Mouse (Mus musculus) fat pad, adult 2 months (tissue): Measurements from ENCODE around the gene Ankar.

Source experiments
- DNase-seq: peaks from one replicate; pipeline ENCODE4 v3.0.0-alpha.2; 2011; ENCODE audit warnings: low read depth, low spot score; ENCODE audit errors: extremely low read depth

The Ankar gene

DNA sequence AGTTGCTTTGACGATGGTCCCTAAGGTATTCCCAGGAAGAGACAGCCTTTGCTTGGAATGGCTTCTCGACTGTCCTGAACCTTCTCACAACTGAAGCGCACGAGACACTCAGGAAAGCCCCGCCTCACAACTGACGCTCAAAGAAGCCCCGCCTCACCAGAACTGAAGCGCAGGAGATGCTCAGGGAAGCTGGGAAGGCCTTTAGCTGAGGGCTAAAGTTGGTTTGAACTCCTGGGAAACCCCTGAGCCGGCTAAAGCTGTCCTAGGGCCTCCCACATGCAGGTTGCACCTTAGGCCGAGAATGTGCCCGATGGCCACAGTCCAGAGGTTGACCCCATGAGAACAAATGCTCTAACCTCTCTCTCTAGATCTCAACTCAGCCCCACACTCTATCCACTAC lies at the start of gene Ankar:
Gene Ankar (minus strand): TSS at position 101 of the 400 bp plus-strand sequence.
- DNase-seq, result no peak

DNA sequence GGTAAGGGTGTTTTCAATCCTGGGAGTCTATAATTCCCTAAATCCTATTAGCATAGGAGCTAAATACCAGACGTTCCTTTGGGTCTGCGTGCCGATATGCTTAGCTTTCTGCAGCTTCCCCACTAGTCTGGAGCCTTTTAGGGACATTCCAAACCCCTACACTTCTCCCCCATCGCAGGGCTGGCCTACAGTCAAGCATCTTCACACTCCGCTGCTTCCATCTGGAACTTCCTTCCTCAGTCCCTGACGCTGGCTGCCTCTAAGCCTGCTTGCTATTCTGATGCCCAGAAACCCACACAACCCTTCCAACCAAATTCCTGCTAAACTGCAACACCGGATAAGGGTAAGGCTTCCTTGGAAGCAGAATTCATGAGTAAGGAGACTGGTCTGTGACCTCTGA lies 46.0 kb upstream of the Ankar start:
- DNase-seq, result no peak

DNA sequence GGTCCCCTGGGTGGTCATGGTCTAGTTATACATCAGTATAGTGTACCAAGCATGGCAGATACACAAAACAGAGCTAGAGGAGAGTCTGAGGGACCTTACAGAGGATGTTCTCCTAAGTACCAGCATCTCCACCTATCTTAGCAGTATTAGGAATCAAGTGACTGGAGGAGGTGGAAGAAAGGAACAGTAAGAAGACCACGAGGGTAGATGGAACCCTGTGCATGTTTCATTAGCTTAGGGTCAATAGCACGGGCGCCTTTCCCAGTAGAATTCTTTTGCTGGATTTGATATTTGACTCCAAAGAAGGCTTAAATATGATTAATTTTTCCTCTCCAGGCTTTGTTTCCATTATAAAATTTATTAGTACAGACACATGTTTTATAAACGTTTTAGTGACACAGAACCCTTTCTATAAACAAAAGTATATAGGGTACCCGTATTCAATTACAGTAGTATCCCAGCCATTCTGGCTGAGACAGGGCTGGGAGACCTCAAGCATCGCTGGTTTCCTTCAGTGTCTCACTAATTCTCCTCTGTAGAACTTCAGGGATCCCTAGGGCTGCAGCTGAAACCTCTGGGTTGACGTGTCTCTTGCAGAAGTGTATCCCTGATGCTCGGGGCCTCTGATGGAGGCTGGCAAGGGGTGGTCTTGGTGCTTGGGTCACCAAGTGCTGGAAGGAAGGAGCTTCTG lies 44.6 kb upstream of the Ankar start:
- no peak for DNase-seq

DNA sequence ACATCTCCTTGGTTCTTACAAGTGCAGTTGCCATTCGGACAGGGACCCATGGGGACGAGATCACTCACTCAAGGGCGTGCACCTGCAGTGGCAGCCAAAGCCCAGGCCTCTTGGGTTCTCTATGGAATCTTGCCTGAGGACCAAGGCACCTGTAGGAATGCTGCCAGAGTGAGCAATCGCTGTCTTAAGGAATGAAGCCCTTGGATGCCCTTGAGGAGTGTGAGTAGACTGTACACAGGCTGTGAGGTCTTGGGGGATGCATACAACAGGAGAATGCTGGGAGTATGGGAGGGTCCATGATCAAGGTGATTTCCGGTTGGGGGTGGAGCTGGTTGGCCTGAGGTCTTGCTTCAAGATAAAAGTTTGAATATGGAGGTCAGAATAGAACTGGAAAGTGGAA lies 41.0 kb upstream of the Ankar start:
- DNase-seq, result no peak

DNA sequence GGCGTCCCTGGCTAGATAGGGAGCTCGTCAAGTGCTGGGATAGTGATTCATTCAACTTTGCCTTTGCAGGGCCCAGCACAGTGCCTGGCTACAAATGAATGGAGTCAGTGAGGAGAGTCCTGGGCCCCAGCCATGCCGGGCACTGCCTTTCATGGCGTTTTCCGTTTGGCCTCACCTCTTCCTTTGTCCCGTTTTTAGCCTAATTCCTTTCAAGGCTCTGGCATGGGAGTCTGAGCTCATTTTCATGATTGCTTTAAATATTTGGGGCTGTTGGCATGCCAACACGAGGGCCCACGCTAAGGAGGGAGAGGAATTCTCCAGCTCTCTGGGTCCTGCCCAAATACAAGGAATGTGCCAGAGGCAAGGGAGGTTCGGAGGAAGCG lies 39.3 kb upstream of the Ankar start:
- DNase-seq, result no peak

DNA sequence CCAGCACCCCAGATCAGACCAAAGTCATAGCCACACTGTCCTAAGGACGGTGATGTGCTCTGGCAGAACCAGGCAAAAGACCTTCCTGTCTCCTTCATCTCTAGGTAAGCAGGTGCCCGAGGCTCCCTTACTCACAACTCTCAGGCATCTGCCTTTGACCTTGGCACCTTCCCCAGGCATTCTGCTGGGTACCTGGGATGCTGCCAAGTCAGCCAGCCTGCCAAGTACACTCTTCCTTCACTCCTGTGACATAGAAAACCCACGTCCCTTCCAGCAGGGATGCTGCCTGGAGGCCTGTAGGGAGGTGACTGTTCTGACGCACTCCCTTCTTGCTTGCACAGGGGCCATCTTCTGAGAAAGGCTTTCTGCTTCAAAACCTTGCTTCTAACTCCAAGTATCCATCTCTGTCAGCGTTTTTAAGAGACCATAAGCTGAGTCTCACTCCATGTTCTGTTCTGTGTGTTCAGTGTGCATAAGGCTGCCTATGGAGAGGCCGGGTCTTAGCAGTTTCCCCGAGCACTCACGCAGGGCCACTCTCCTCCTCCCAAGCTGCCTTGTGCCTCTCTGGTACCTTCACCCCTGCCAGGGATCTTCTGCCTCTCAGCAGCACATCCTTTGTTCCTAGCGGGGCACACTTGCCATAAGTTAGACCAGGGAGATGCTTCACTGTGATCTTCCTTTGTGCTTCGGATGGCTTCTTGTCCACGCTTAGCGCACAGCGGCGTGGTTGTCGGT lies 38.7 kb upstream of the Ankar start:
- no peak for DNase-seq

DNA sequence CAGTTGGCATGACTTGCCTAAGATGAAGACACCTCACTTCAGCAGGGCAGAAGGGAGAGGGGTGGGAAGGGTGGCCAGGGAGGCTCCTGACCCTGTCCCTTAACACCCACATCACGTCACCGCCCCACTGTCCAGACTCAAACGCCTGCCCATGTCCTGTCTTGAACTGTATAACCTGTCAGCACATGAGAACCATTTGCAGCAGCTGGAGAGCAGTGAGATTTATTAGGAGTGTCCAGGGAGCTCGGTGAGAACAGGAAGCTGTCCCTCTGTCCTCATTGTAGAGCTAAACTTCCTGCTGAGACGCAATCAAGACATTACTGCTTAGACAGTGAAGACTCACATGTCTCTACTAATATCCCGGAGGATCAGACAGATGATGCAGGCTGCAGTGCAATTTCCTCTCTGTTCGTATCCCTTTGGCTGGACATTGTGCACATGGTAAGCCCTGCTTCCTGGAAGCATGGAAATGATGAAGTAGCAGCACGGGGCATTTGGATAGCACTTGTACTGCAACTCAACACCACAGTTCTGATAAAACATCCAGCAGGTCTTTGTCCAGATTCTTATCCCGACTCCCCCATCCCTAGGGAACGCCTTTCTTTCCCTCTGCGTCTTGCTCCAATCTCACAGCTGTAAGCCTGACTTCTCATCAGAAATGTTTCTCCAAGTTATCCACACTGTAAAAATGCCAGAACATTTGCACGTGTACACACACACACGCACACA lies 36.2 kb upstream of the Ankar start:
- DNase-seq, result no peak

DNA sequence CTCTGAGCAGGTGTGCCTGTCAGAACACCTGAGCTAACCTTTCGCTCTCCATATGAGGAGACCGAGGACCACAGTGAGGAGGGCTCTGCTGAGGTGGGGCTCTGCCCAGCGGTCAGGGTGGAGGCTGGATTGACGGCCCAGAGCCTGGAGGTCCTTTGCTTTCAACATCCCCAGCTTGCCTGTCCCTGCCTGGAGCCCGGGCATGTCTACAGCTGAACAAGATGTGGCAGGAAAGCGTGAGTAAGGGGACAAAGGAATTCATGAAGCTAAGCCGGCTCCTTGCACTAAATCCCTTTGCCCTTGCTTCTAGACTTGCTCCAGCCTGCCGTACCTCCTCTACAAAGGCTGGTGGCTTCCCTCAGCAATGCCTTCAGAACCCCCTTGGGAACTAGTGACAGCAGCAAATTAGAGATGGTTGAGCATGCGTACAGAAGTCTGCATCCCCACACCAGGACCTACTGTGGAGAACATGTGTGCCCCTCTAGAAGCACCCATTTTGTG lies 32.9 kb upstream of the Ankar start:
- no peak for DNase-seq

DNA sequence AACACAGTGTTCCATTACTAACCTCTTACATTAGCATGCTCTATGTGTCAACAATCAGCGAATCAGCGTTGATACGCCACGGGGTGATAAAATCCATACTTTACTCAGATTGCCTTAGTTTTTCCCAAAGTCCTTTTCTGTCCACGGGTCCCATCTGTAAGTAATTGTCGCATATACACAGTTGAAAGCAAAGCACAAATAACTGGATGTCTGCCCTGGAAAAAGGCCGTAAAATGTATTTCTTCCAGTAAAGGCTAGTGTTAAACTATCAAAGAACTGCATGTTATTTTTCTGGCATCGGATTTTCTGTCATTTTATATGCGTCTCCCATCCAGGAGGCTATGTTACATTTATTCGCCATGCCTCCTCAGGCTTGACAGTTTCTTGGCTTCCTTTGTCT lies 29.7 kb upstream of the Ankar start:
- no peak for DNase-seq

DNA sequence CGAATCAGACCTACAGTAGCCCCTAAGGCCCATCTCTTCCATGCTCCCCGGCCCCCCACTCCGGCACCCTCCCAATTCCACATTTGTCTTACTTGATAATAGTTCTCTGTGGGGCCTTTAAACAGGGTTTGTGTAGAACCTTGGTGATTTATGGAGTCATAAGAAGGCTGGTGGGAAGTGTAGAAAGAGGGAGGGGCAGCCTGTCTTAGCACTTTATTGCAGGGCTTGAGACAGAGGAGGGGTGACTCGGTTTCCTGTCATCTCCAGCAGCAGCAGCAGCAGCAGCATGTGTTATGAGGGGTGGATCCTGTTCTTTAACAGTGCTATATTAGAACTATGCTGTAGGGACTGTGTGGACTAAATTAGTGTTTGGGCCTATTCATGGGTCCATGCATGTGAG lies 28.4 kb upstream of the Ankar start:
- no peak for DNase-seq

DNA sequence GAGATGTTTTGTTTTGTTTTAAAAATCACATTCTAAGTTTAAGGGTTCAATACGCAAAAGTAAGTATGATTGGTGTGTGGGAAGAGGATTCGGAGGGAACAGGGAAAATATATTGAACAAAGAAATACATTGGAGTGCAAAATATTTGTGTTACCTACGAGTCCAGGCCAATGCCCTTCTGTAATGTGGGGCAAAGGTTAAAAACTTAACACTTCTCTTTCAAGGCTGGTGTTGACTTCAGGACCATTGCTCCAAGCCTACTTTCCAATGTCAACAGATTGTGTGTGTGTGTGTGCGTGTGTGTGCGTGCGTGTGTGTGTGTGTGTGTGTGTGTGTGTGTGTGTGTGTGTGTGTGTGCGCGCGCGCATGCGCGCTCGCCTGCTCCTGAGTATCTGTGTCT lies 25.6 kb upstream of the Ankar start:
- no peak for DNase-seq

DNA sequence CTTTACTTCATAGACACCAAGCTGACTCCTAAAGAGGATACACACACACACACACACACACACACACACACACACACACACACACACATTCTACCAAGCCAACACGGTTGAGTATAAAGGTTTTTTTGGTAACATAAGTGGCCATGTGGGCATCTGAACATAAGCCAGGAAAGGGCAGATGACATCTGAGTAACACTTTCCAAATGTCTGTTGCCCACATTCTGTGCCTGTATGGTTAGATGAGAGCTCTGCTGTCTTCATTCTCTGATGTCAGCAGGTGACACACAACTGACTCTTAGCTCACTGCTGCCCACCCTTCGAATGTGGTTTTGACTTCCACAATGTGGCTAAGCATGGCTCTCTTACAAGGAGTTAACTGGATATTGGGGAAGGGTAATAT lies 24.0 kb upstream of the Ankar start:
- DNase-seq, result no peak

DNA sequence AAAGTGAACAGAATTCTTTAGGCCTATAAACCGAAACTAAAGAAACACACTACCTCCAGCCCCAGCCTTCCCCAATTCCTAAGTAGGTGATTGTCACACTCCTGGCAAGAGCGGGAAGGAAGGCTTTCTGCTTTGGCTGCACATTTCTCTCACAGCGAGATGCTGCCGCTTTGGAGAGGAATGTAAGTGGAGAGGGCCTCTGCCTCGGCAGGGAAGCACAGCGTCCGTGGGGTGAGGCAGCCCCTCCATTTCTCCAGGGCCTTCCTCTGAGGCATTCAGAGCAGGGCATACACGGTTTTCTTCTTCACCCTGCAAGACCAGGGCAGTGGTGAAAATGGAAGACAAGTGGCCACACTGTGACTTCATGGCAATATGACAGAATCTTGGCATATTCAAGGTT lies 22.3 kb upstream of the Ankar start:
- DNase-seq, result no peak

DNA sequence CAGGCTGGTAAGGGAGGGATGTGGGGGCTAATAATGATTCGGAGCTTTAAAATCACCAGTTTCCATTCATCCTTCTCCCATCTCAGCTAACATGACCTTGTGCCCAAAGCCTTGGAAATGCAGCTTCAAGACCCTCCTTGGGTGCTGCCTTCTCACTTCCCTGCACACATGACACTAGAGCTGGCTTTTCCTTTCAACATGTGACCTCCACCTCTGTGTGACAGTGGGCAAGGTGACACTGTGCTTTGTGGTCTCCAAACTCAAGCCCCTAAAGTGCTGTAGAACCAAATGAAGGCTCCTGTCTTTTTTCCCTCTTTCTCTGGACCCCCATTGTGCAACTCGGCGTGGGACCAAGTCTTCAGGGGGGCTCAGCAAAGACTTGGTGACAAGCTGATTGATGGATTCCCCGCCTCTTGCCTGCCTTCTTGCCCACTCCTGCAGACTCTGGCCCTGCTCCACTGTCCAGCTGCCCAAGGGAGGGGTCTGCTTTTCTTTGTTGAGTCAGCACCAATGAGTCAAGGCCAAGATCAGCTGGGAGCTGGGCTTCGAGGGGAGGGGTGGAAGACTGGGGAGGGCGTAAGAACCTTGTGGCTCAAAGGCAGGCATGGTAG lies 19.8 kb upstream of the Ankar start:
- DNase-seq, result no peak

DNA sequence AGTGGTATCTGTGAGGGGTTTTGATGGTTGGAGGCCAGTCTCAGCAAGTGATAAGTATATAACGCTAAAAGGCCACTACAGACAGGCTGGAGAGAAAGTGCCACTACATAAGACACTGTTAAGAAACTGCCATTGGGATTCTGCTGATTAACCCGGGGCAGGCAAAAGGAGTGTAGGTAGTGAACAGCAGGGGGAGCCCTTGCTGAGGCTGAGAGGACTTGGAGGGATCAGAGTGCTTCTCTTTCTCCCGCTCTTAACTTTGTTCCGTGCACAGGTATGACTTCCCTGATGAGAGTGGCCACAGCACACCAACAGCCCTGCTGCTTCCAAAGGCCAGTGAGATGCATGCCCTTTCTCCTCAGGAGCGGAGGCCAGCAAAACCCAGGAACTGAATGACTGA lies 18.5 kb upstream of the Ankar start:
- no peak for DNase-seq

DNA sequence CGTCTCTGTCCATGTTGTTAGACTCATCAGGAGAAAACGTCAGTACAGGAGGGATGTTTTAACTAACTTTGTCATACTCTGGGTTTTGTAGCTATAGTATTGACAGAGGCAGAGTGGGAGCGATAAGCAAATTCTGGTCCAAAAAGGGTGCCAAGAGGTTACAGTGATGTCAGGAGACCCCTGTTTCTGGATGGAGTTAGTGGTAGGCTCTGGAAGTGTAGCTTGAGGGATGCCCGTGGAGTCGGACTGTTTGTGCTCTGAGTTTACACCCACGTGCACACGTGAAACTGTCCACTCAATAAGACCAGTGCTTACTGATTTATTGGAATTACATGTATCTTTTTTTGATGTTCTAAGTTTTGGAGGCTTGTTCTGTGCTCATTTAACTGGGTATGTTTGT lies 17.2 kb upstream of the Ankar start:
- DNase-seq, result no peak

DNA sequence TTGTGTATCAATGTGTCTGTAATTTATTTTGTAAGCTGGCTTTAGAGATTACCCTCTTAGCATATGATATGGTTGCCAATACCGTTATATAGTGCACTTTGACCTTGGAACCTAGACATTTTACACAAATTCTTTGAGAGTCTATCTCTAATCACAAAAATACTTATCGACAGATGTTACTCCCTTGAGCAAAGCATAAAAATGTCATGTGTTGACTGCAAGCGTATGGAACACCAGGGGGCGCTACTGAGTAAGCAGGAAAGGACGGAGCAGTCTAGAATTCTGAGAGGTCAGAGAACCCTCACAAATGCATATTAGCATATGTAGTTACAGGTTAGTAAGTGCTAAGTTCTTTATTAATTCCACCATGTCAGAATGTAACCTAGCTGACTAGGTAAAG lies 16.5 kb upstream of the Ankar start:
- DNase-seq, result no peak

DNA sequence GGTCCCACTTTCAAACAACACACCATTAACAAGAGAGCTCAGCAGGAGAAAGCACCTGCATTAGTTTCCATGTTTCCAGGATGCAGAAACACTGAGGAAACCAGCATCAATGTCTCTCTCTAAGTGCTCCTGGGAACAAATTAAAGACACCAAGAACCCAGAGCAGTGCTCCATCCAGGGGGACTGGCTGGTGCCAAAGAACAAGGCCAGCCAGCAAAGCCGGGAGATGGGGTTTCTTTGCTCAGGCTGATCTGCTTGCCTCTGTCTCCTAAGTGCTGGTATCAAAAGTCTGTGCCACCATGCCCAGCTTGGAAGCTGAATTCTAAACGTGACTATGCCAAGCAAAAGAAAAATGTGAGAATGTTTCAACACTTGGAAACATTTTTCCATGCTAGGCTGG lies 16.0 kb upstream of the Ankar start:
- no peak for DNase-seq

DNA sequence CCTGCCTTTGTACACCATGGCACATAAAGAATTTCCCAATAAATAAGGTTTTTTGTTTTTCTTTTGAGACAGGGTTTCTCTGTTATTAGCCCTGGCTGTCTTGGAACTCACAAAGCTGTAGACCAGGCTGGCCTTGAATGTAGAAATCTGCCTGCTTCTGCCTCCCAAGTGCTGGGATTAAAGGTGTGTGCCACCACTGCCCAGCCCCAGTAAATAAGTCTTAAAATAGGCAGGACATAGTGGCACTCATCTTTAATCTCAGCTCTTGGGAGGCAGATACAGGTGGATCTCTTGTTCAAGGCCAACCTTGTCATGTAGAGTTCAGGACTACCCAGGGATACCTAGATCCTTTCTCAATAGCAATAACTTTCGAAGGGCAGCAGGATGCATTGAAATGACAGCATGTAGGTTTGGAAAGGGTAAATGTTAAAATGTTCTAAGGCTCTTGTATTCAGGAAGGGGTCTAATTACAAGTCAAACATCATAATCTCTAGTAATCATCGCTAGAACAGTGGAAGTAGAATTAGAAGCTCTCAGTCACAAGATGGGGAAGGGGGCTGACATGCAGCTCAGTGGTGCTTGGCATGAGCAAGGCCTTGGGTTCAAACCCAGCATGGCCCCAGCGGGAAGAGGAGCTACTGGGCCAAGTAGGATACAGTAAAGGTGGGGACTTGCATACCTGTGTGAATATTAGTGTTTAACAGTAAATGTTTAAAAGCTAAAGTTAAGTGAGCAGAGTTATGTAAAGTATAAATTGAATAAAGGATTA lies 15.4 kb upstream of the Ankar start:
- DNase-seq, result no peak

DNA sequence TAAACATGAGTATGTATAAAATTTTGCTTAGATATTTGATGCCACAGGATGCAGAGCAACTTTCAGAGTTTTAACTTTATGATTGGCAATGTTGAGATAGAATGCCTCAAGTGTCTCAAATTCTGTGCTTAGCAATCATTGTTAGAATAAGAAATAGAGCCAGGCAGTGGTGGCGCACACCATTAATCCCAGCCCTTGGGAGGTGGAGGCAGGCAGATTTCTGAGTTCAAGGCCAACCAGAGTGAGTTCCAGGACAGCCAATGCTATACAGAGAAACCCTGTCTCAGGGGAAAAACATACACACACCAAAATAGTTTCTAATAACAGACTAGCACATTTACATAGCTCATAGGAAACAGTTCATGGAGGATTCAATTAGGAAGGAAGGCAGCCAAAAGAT lies 14.7 kb upstream of the Ankar start:
- no peak for DNase-seq

DNA sequence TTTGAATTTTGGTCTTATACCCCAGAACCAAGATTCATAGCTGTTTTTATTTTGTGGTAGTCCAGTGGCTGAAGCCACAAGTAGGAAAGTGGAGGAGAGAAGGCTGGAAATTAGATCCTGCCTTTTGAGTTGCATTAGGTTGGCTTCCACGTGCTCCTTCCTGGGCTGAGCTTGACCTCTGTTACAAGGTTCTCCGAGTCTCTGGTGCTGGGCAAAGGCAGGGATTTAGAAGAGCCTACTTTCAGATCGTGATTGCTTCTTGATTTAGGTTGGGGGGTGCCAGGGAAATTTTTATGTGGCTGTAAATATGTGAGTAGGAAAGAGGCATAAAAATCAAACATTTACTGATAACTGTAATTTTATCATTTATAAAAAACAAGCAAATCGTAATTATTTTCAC lies 14.2 kb upstream of the Ankar start:
- DNase-seq, result no peak
